Mouse (Mus musculus): ENCODE measurements at regions not wholly inside any gene's neighbourhood (a gene's known extent, or its start where the extent isn't known, plus 50 kb on each side); places are given as distances from the start of the nearest gene placed in this dataset.

GRCm38 (mm10) chr16:65742951-65743350 is 72.1 kb upstream of the Vgll3 start:
- no peaks in the 10 kb centered on the region for H3K9me3 ChIP-seq (replicated peaks; ENCODE audit: control insufficient read depth, low read length)
- ATAC-seq (ENCODE audit: low read depth) = no peak

GRCm38 (mm10) chr16:65755667-65756066 is 59.4 kb upstream of the Vgll3 start:
- H3K4me3 ChIP-seq (ENCODE audit: low read depth, low read length) = no peak overlapping the region
- H3K9me3 ChIP-seq (replicated peaks; ENCODE audit: control insufficient read depth, low read length) = no peaks in the 10 kb centered on the region
- no peaks in the 10 kb centered on the region for H3K36me3 ChIP-seq (ENCODE audit: control insufficient read depth, insufficient read depth)
- ATAC-seq (ENCODE audit: low read depth) = no peak
- no peaks in the 10 kb centered on the region for H3K27me3 ChIP-seq (ENCODE audit: control insufficient read depth, insufficient read depth, low read depth, low read length)
- H3K4me1 ChIP-seq (ENCODE audit: control insufficient read depth, low read depth, low read length) = no peaks in the 10 kb centered on the region
- no peak overlapping the region for H3K27ac ChIP-seq (ENCODE audit: low read length)
- no peak overlapping the region for H3K9ac ChIP-seq (ENCODE audit: low read depth, low read length)
- H3K4me2 ChIP-seq (ENCODE audit: low read depth, low read length) = no peak overlapping the region
- WGBS (ENCODE audit: insufficient replicate concordance) = 36% methylated on average over 2 of the region's 2 CpGs

More at GRCm38 (mm10) chr16:65742951-65743350, 72.1 kb upstream of the Vgll3 start:
- no peak overlapping the region for H3K4me3 ChIP-seq (ENCODE audit: low read depth, low read length)
- no peaks in the 10 kb centered on the region for H3K36me3 ChIP-seq (ENCODE audit: control insufficient read depth, insufficient read depth)
- no peaks in the 10 kb centered on the region for H3K27me3 ChIP-seq (ENCODE audit: control insufficient read depth, insufficient read depth, low read depth, low read length)
- no peak overlapping the region for H3K27ac ChIP-seq (ENCODE audit: low read length)
- H3K4me2 ChIP-seq (ENCODE audit: low read depth, low read length) = no peak overlapping the region
- H3K4me1 ChIP-seq (ENCODE audit: control insufficient read depth, low read depth, low read length) = no peaks in the 10 kb centered on the region
- H3K9ac ChIP-seq (ENCODE audit: low read depth, low read length) = no peak overlapping the region

Measured in liver, embryonic 16.5 days (tissue).